Mouse (Mus musculus): ENCODE results near the gene Smad5. TPM values are rescaled to one million over a fixed set of nuclear protein-coding genes. Genes with fewer than 3 reads are reported as not detected.

Smad5 gene
- polyA plus RNA-seq, 1 experiment = 11.5 TPM

- no peaks in the 10 kb centered on the region for H3K4me1 ChIP-seq (ENCODE audit: control insufficient read depth, insufficient read depth, low read length)
- TF ChIP-seq POLR2A (IDR thresholded peaks at IDR 0.05; ENCODE audit: borderline replicate concordance, low read depth, low read length) (no peak), CTCF (IDR thresholded peaks at IDR 0.05; ENCODE audit: low read depth, low read length) (no peak)
- H3K4me3 ChIP-seq (ENCODE audit: insufficient read depth, low read length) = no peak overlapping the region
- no peak overlapping the region for H3K27ac ChIP-seq (ENCODE audit: insufficient read depth, low read depth, low read length)
Observed at GRCm38 (mm10) chr13:56678826-56679504, 23.8 kb upstream of the Smad5 start.

- no peak for TF ChIP-seq POLR2A (IDR thresholded peaks at IDR 0.05; ENCODE audit: borderline replicate concordance, low read depth, low read length)
- TF ChIP-seq CTCF (IDR thresholded peaks at IDR 0.05; ENCODE audit: low read depth, low read length) = no peak
- H3K27ac ChIP-seq (ENCODE audit: insufficient read depth, low read depth, low read length) = no peak overlapping the region
- H3K4me3 ChIP-seq (ENCODE audit: insufficient read depth, low read length) = no peak overlapping the region
- no peaks in the 10 kb centered on the region for H3K4me1 ChIP-seq (ENCODE audit: control insufficient read depth, insufficient read depth, low read length)
Observed at GRCm38 (mm10) chr13:56681924-56682323, 20.9 kb upstream of the Smad5 start.

DNA sequence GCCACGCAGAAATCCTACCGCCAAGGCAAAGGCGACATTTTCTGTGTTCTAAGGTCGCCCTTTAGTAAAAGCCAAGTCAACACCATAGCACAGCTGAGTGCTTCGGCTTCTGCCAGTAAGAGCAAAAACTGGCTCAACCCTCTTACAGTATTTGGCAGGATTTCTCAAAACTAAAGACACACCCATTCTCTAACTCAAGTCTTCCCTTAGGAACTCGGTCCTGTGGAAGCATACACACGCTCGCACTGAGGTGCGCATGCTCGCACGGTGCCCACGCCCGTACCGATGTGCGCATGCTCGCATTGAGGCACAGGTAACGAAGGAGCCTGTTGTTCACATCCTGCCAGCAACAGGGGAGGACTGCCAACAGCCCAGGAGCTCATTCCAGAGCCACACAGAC is 20.5 kb upstream of the Smad5 start:
- no peaks in the 10 kb centered on the region for H3K4me1 ChIP-seq (ENCODE audit: control insufficient read depth, insufficient read depth, low read length)
- H3K4me3 ChIP-seq (ENCODE audit: insufficient read depth, low read length) = no peak overlapping the region
- H3K27ac ChIP-seq (ENCODE audit: insufficient read depth, low read depth, low read length) = no peak overlapping the region
- TF ChIP-seq CTCF (IDR thresholded peaks at IDR 0.05; ENCODE audit: low read depth, low read length) (no peak), POLR2A (IDR thresholded peaks at IDR 0.05; ENCODE audit: borderline replicate concordance, low read depth, low read length) (no peak)

DNA sequence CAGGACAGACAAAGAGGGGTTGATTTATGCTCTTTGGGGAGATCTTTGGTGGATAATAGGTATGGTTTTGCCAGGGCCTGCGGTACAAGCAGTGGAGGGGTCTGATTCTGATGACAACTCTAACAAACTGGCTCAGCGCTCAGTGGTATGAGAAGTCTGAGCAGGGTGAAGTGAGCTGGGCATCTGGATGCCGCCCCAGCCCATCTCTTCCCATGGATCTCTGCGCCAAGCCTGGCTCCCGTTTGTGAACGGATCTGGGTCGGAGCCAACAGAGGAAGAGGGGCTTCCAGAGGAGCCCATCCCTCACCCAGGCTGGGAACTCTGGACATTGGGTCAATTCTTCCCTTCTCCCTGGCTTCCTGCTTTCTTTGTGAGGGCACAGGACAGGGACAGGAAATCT is 19.5 kb upstream of the Smad5 start:
- H3K27ac ChIP-seq (ENCODE audit: insufficient read depth, low read depth, low read length) = no peak overlapping the region
- no peak overlapping the region for H3K4me3 ChIP-seq (ENCODE audit: insufficient read depth, low read length)
- no peaks in the 10 kb centered on the region for H3K4me1 ChIP-seq (ENCODE audit: control insufficient read depth, insufficient read depth, low read length)
- TF ChIP-seq CTCF (IDR thresholded peaks at IDR 0.05; ENCODE audit: low read depth, low read length) (no peak), POLR2A (IDR thresholded peaks at IDR 0.05; ENCODE audit: borderline replicate concordance, low read depth, low read length) (no peak)

- Histone ChIP-seq H3K27ac (ENCODE audit: insufficient read depth, low read depth, low read length) (no peak overlapping the region), H3K4me3 (ENCODE audit: insufficient read depth, low read length) (no peak overlapping the region), H3K4me1 (ENCODE audit: control insufficient read depth, insufficient read depth, low read length) (no peaks in the 10 kb centered on the region)
- TF ChIP-seq CTCF (IDR thresholded peaks at IDR 0.05; ENCODE audit: low read depth, low read length) (no peak), POLR2A (IDR thresholded peaks at IDR 0.05; ENCODE audit: borderline replicate concordance, low read depth, low read length) (no peak)
Observed at GRCm38 (mm10) chr13:56692011-56692410, 10.8 kb upstream of the Smad5 start.

DNA sequence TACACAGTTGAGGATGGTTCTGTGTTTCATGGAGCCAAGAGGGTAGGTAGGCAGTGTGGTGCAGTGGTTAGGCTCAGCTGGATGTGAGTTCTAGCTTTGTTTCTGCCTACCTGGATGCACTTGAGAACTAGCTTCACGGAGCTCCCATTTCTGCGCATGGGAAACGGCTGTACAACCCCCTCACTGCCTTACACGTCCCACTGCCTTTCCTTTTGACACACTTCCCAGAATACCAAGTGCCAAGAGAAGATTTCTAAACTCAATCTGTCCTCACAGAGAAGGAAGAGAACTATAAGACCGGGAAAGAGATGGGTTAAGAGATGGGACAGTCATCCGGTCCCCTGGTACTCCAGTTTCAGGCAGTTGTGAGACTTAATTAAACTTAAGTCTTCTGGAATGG is 10.2 kb upstream of the Smad5 start:
- no peak for TF ChIP-seq POLR2A (IDR thresholded peaks at IDR 0.05; ENCODE audit: borderline replicate concordance, low read depth, low read length)
- no peak for TF ChIP-seq CTCF (IDR thresholded peaks at IDR 0.05; ENCODE audit: low read depth, low read length)
- H3K4me1 ChIP-seq (ENCODE audit: control insufficient read depth, insufficient read depth, low read length) = no peaks in the 10 kb centered on the region
- no peak overlapping the region for H3K27ac ChIP-seq (ENCODE audit: insufficient read depth, low read depth, low read length)
- no peak overlapping the region for H3K4me3 ChIP-seq (ENCODE audit: insufficient read depth, low read length)

- H3K4me3 ChIP-seq (ENCODE audit: insufficient read depth, low read length) = no peak overlapping the region
- H3K4me1 ChIP-seq (ENCODE audit: control insufficient read depth, insufficient read depth, low read length) = 0 out of 2 replicates have a peak, but pooled peaks cover 3% of the 10 kb centered on the region
- TF ChIP-seq POLR2A (IDR thresholded peaks at IDR 0.05; ENCODE audit: borderline replicate concordance, low read depth, low read length) = no peak
- no peak for TF ChIP-seq CTCF (IDR thresholded peaks at IDR 0.05; ENCODE audit: low read depth, low read length)
- no peak overlapping the region for H3K27ac ChIP-seq (ENCODE audit: insufficient read depth, low read depth, low read length)
Observed at GRCm38 (mm10) chr13:56695701-56696100, 7.1 kb upstream of the Smad5 start.

DNA sequence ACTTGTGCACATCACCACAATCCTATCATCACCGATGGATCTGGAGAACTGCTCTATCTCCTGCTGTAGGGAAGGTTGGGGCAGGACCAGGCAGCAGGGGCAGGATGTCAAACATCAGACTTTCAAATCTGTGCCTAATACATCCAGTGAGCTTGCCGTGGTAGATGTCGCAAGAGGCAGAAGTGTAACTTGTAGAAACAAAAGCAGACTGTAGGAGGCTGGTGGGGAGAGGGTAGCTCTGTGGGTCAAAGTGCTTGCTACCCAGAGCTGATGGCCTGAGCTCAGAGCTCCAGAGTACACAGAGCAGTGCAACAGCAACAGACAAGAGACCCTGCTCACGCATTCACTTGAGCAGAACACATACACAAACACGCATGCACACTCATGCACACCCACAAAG is 6.1 kb upstream of the Smad5 start:
- TF ChIP-seq POLR2A (IDR thresholded peaks at IDR 0.05; ENCODE audit: borderline replicate concordance, low read depth, low read length) (no peak), CTCF (IDR thresholded peaks at IDR 0.05; ENCODE audit: low read depth, low read length) (no peak)
- no peak overlapping the region for H3K27ac ChIP-seq (ENCODE audit: insufficient read depth, low read depth, low read length)

GRCm38 (mm10) chr13:56697171-56697570 is 5.6 kb upstream of the Smad5 start:
- TF ChIP-seq POLR2A (IDR thresholded peaks at IDR 0.05; ENCODE audit: borderline replicate concordance, low read depth, low read length) (no peak), CTCF (IDR thresholded peaks at IDR 0.05; ENCODE audit: low read depth, low read length) (no peak)
- no peak overlapping the region for H3K27ac ChIP-seq (ENCODE audit: insufficient read depth, low read depth, low read length)
- 0 out of 2 replicates have a peak, but pooled peaks cover 3% of the 10 kb centered on the region for H3K4me1 ChIP-seq (ENCODE audit: control insufficient read depth, insufficient read depth, low read length)
- H3K4me3 ChIP-seq (ENCODE audit: insufficient read depth, low read length) = no peak overlapping the region

More for the DNA sequence above, 6.1 kb upstream of the Smad5 start:
- Histone ChIP-seq H3K4me1 (ENCODE audit: control insufficient read depth, insufficient read depth, low read length) (0 out of 2 replicates have a peak, but pooled peaks cover 3% of the 10 kb centered on the region), H3K4me3 (ENCODE audit: insufficient read depth, low read length) (no peak overlapping the region)

- peaks cover 7% of the 10 kb centered on the region for H3K4me1 ChIP-seq (ENCODE audit: control insufficient read depth, insufficient read depth, low read length)
- H3K27ac ChIP-seq (ENCODE audit: insufficient read depth, low read depth, low read length) = no peak overlapping the region
- H3K4me3 ChIP-seq (ENCODE audit: insufficient read depth, low read length) = no peak overlapping the region
- TF ChIP-seq POLR2A (IDR thresholded peaks at IDR 0.05; ENCODE audit: borderline replicate concordance, low read depth, low read length) (no peak), CTCF (IDR thresholded peaks at IDR 0.05; ENCODE audit: low read depth, low read length) (no peak)
Observed at GRCm38 (mm10) chr13:56698391-56698790, 4.4 kb upstream of the Smad5 start.

All from bone marrow macrophage, adult 2 months (primary cell).